Mouse (Mus musculus) olfactory bulb, adult 2 months (tissue): ENCODE results near the gene Thoc2.

Source experiments
- CTCF ChIP-seq: fragments of 200-500 bp; IDR thresholded peaks from 2 replicates; pipeline ENCODE4 v1.5.1; 2012; ENCODE audit warnings: low read depth, mild to moderate bottlenecking, low read length, moderate library complexity; ENCODE audit not compliant: insufficient read depth
- POLR2A ChIP-seq: fragments of 200-500 bp; IDR thresholded peaks from 2 replicates; pipeline ENCODE4 v1.6.1; 2012; ENCODE audit warnings: mild to moderate bottlenecking, low read depth, low read length, moderate library complexity; ENCODE audit not compliant: insufficient read depth

DNA sequence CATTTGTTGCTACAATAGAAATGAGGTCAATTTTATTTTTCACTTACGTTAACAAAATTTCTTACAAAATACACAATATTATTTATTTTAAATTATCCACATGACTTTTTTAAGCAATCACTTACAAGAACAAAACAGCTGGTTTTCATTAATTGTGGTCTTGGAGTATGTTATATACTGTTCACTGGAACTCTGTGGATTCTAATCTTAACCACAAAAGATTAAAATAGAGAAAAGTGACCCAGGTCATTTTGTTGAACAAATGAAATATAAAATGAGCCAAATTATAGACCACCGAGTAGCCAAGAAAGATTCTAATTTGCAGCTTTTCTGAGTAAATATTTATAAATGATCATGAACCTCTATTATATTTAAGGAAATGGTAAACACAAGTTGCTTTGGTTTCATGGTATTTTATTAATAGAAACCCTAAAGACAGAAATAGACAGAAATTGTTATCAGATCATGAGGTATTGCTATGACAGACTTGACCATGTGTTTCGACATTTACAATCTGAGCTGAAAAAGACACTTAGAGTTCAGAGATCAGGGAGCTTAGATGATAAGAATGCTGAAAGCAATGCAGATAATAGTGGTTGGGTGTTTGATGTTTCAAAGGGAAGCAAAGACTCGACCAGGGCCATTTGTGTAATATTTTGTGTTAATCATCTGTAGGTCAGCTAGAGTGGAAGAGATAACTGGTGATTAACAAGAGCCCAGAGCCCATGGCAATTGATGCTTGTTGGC lies 35.5 kb downstream of the Thoc2 start:
- no peak for TF ChIP-seq POLR2A
- TF ChIP-seq CTCF: no peak
